Mouse (Mus musculus): Measurements from ENCODE around the gene Lnx2. TPM values are rescaled to one million over a fixed set of nuclear protein-coding genes. Genes with fewer than 3 reads are reported as not detected.

Lnx2 gene
- polyA plus RNA-seq, 1 experiment, result 22.2 TPM

- DNase-seq (ENCODE audit: low read depth), result no peak
These were observed 1.1 kb upstream of the Lnx2 start for GRCm38 (mm10) chr5:147077305-147078034.

- DNase-seq (ENCODE audit: low read depth), result no peak
These were observed 396 bp upstream of the Lnx2 start, which contains the start of gene Polr1d for GRCm38 (mm10) chr5:147076799-147077165. Polr1d (plus strand) TSS chr5:147077050.

- no peak for DNase-seq (ENCODE audit: low read depth)
These were observed 1.0 kb downstream of the Lnx2 start for GRCm38 (mm10) chr5:147075103-147076025.

GRCm38 (mm10) chr5:147073805-147074204 is 2.6 kb downstream of the Lnx2 start:
- no peak for DNase-seq (ENCODE audit: low read depth)

GRCm38 (mm10) chr5:147071886-147072285 is 4.5 kb downstream of the Lnx2 start:
- DNase-seq (ENCODE audit: low read depth), result no peak

- DNase-seq (ENCODE audit: low read depth), result no peak
These were observed 5.4 kb downstream of the Lnx2 start for GRCm38 (mm10) chr5:147070791-147071516.

- DNase-seq (ENCODE audit: low read depth), result no peak
These were observed 7.5 kb downstream of the Lnx2 start for GRCm38 (mm10) chr5:147068876-147069275.

- no peak for DNase-seq (ENCODE audit: low read depth)
These were observed 9.4 kb downstream of the Lnx2 start for GRCm38 (mm10) chr5:147066965-147067364.

- no peak for DNase-seq (ENCODE audit: low read depth)
These were observed 10.3 kb downstream of the Lnx2 start for GRCm38 (mm10) chr5:147066129-147066528.

GRCm38 (mm10) chr5:147063215-147063661 is 13.1 kb downstream of the Lnx2 start:
- DNase-seq (ENCODE audit: low read depth), result no peak

GRCm38 (mm10) chr5:147060024-147060423 is 16.4 kb downstream of the Lnx2 start:
- no peak for DNase-seq (ENCODE audit: low read depth)

GRCm38 (mm10) chr5:147059319-147059718 is 17.1 kb downstream of the Lnx2 start:
- DNase-seq (ENCODE audit: low read depth), result no peak

GRCm38 (mm10) chr5:147058661-147059060 is 17.7 kb downstream of the Lnx2 start:
- DNase-seq (ENCODE audit: low read depth), result no peak

- DNase-seq (ENCODE audit: low read depth), result no peak
These were observed 18.6 kb downstream of the Lnx2 start for GRCm38 (mm10) chr5:147057626-147058414.

- no peak for DNase-seq (ENCODE audit: low read depth)
These were observed 19.6 kb downstream of the Lnx2 start for GRCm38 (mm10) chr5:147056712-147057290.

- no peak for DNase-seq (ENCODE audit: low read depth)
These were observed 20.7 kb downstream of the Lnx2 start for GRCm38 (mm10) chr5:147055572-147056245.

GRCm38 (mm10) chr5:147054747-147055270 is 21.6 kb downstream of the Lnx2 start:
- DNase-seq (ENCODE audit: low read depth), result no peak

GRCm38 (mm10) chr5:147054328-147054727 is 22.1 kb downstream of the Lnx2 start:
- no peak for DNase-seq (ENCODE audit: low read depth)

GRCm38 (mm10) chr5:147053481-147053880 is 22.9 kb downstream of the Lnx2 start:
- no peak for DNase-seq (ENCODE audit: low read depth)

- DNase-seq (ENCODE audit: low read depth), result no peak
These were observed 23.3 kb downstream of the Lnx2 start for GRCm38 (mm10) chr5:147053071-147053470.
